7 mouse cellular contexts compared by ENCODE assay signal in the genomic region with DNA sequence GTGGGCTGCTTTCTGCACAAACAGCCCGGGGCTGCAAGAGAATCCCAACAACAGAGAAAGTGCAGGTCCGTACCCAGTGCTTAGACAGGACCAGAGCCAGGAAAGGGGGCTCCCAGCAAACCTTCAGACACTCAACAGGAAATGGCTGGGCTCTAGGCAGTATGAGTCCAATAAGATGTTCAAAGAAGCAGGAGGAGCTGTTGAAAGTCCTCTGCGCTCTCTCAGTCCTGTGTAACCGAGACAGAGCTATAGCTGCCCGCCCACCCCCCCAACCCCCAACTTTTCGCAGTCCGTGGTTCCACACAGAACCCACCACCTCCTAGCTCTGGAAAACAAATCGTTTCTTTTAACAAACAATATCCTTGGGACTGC. TPM values are rescaled to one million over a fixed set of nuclear protein-coding genes. Genes with fewer than 3 reads are reported as not detected.
DNase-seq lines count a peak whose midpoint lies in the region; ATAC-seq lines count a peak whose summit lies in the region.

No protein-coding gene starts in this region.

- peaks cover 5% of the 10 kb centered on the region; the same call in 1 of the 2 replicates for H3K4me1 ChIP-seq in brown adipose tissue, adult 24 weeks (ENCODE audit: control insufficient read depth, insufficient read depth, insufficient read length, low read length)
- H3K4me1 ChIP-seq in embryonic facial prominence, embryonic 14.5 days (ENCODE audit: control insufficient read depth, insufficient read depth, low read length) = peaks cover 10% of the 10 kb centered on the region; the same call in 1 of the 2 replicates
- H3K4me1 ChIP-seq in intestine, embryonic 14.5 days (replicated peaks; ENCODE audit: control insufficient read depth, insufficient read depth, low read length) = peaks cover 7% of the 10 kb centered on the region
- H3K4me1 ChIP-seq in midbrain, embryonic 11.5 days (ENCODE audit: control insufficient read depth, insufficient read depth, low read length) = peaks cover 4% of the 10 kb centered on the region

- H3K9ac ChIP-seq in embryonic facial prominence, embryonic 14.5 days (ENCODE audit: low read depth, low read length) = peak overlapping the region; percentile 70
- peak overlapping the region; percentile 75 for H3K9ac ChIP-seq in intestine, embryonic 14.5 days (ENCODE audit: low read length)
- peak overlapping the region; percentile 72 for H3K9ac ChIP-seq in midbrain, embryonic 11.5 days (ENCODE audit: low read length)

- no peak overlapping the region for H3K27ac ChIP-seq in brown adipose tissue, adult 24 weeks (replicated peaks; ENCODE audit: low read depth, low read length)
- peak overlapping the region; percentile 80 for H3K27ac ChIP-seq in embryonic facial prominence, embryonic 14.5 days (replicated peaks; ENCODE audit: low read depth, low read length)
- peak overlapping the region; percentile 84 for H3K27ac ChIP-seq in intestine, embryonic 14.5 days (ENCODE audit: low read depth)
- no peak overlapping the region for H3K27ac ChIP-seq in midbrain, embryonic 11.5 days (ENCODE audit: low read depth, low read length)

- peak overlapping the region; percentile 82 for H3K4me2 ChIP-seq in embryonic facial prominence, embryonic 14.5 days (ENCODE audit: low read depth, low read length)
- peak overlapping the region; percentile 71 for H3K4me2 ChIP-seq in intestine, embryonic 14.5 days (ENCODE audit: low read length)
- peak overlapping the region; percentile 94 for H3K4me2 ChIP-seq in midbrain, embryonic 11.5 days

- peaks cover 7% of the 10 kb centered on the region for H3K27me3 ChIP-seq in embryonic facial prominence, embryonic 14.5 days (replicated peaks; ENCODE audit: control insufficient read depth, insufficient read depth, low read length)
- H3K27me3 ChIP-seq in intestine, embryonic 14.5 days (replicated peaks; ENCODE audit: control insufficient read depth, insufficient read depth, low read length) = peaks cover 3% of the 10 kb centered on the region; the same call in 1 of the 2 replicates
- H3K27me3 ChIP-seq in midbrain, embryonic 11.5 days (ENCODE audit: control insufficient read depth, insufficient read depth, low read length) = peaks cover 4% of the 10 kb centered on the region; the same call in 1 of the 2 replicates

- ATAC-seq in embryonic facial prominence, embryonic 14.5 days (ENCODE audit: low read depth) = peak; percentile 50
- no peak; the same call in 1 of the 2 replicates for ATAC-seq in intestine, embryonic 14.5 days (replicated peaks; ENCODE audit: low FRiP score, low TSS enrichment, low read depth)
- peak; percentile 42; the same call in 1 of the 2 replicates for ATAC-seq in midbrain, embryonic 11.5 days (ENCODE audit: low FRiP score)

- H3K36me3 ChIP-seq in embryonic facial prominence, embryonic 14.5 days (ENCODE audit: control insufficient read depth, insufficient read depth, low read length) = no peaks in the 10 kb centered on the region
- H3K36me3 ChIP-seq in intestine, embryonic 14.5 days (ENCODE audit: control insufficient read depth, insufficient read depth, low read length) = no peaks in the 10 kb centered on the region
- no peaks in the 10 kb centered on the region for H3K36me3 ChIP-seq in midbrain, embryonic 11.5 days (ENCODE audit: control insufficient read depth, insufficient read depth, low read length)

- under 1% methylated on average over 6 of the region's 8 CpGs for WGBS in embryonic facial prominence, embryonic 14.5 days
- under 1% methylated on average over 8 of the region's 8 CpGs for WGBS in intestine, embryonic 14.5 days
- 2% methylated on average over 8 of the region's 8 CpGs for WGBS in midbrain, embryonic 11.5 days

- H3K4me3 ChIP-seq in brown adipose tissue, adult 24 weeks (ENCODE audit: insufficient read depth, low read depth, low read length) = peak overlapping the region; percentile 81
- H3K4me3 ChIP-seq in embryonic facial prominence, embryonic 14.5 days (ENCODE audit: low read depth, low read length) = peak overlapping the region; percentile 56
- H3K4me3 ChIP-seq in intestine, embryonic 14.5 days (ENCODE audit: low read depth, low read length) = peak overlapping the region; percentile 70
- H3K4me3 ChIP-seq in midbrain, embryonic 11.5 days (ENCODE audit: low read depth, low read length) = peak overlapping the region; percentile 59

- peak; percentile 60 for DNase-seq in embryonic facial prominence, embryonic 14.5 days (ENCODE audit: low spot score)
- DNase-seq in intestine, embryonic 14.5 days (ENCODE audit: low spot score) = no peak
- DNase-seq in midbrain, embryonic 11.5 days (ENCODE audit: low spot score, missing footprints) = peak; percentile 91
- DNase-seq in cerebellum, adult 9-11 months = no peak
- DNase-seq in cerebellum, adult 9-10 months = no peak
- DNase-seq in urinary bladder, adult 18-20 months (ENCODE audit: low spot score in 2 of 2) = no peak

- 0 out of 2 replicates have a peak, but pooled peaks cover 6% of the 10 kb centered on the region for H3K9me3 ChIP-seq in embryonic facial prominence, embryonic 14.5 days (ENCODE audit: control insufficient read depth, low read length)
- H3K9me3 ChIP-seq in intestine, embryonic 14.5 days (ENCODE audit: control insufficient read depth, low read length) = no peaks in the 10 kb centered on the region
- no peaks in the 10 kb centered on the region for H3K9me3 ChIP-seq in midbrain, embryonic 11.5 days (ENCODE audit: control insufficient read depth, low read length)

RNA-seq across cellular contexts. Expression of gene Egflam, which starts 0.8 kb away (rescaled TPM):
- polyA plus RNA-seq in brown adipose tissue, adult 24 weeks (2012; ENCODE audit: insufficient read depth, insufficient read length, missing spikeins) = 1.4 and 3.1 TPM in 2 replicates
- 17.6 and 21.8 TPM in 2 replicates for polyA plus RNA-seq in embryonic facial prominence, embryonic 14.5 days (2014; fragmentation: Nextera tagmentation; extraction: Ambion mirVana)
- 23.7 and 25.0 TPM in 2 replicates for polyA plus RNA-seq in intestine, embryonic 14.5 days (2014; fragmentation: Nextera tagmentation; extraction: Ambion mirVana)
- 9.7 and 10.3 TPM in 2 replicates for polyA plus RNA-seq in midbrain, embryonic 11.5 days (2014; fragmentation: Nextera tagmentation; extraction: Ambion mirVana)

Comparison
In these comparisons a context has a peak if more than half of its experiments do, and no peak if none do; other contexts are left out.
1. H3K27ac ChIP-seq: peak in embryonic facial prominence, embryonic 14.5 days (single experiment) and intestine, embryonic 14.5 days (single experiment); none in brown adipose tissue, adult 24 weeks (single experiment) and midbrain, embryonic 11.5 days (single experiment).
2. DNase-seq: peak in embryonic facial prominence, embryonic 14.5 days (single experiment) and midbrain, embryonic 11.5 days (single experiment); none in intestine, embryonic 14.5 days (single experiment), cerebellum, adult 9-11 months (single experiment), cerebellum, adult 9-10 months (single experiment) and urinary bladder, adult 18-20 months (0 of 2).
3. Peak in every context shown above with its lines, with median percentiles within 50 percentile points of each other: H3K4me3 ChIP-seq, H3K4me2 ChIP-seq and H3K9ac ChIP-seq.